Mouse (Mus musculus): ENCODE measurements around the gene Tmem132b. TPM values are rescaled to one million over a fixed set of nuclear protein-coding genes. Genes with fewer than 3 reads are reported as not detected.

Tmem132b gene
- polyA plus RNA-seq, 1 experiment from 2014 or later = 0.31 TPM

DNA sequence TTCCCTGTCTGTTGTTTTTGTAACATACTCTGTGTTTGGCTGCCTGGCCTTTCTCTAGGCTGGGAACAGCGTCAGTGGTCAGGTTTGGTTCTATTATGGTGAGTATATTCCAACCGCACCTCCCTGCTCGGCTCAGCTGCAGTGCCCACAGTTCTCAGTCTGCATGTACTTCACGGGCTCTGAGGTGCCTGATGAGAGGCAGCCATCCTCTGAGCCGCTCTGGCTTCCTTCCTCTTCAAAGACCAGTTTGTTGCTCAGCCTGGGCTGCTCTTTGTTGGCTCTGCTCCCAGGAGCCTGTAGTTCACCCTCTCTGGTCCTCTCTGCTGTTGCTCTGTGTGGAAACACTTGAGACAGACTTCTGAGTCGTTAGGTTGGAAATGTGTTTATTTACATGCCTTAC, 151.9 kb downstream of the Tmem132b start:
- H3K4me2 ChIP-seq (ENCODE audit: low read depth, low read length) = no peak overlapping the region
- H3K4me3 ChIP-seq (ENCODE audit: low read depth, low read length) = no peak overlapping the region
- H3K9me3 ChIP-seq (ENCODE audit: control insufficient read depth, low read length) = no peaks in the 10 kb centered on the region
- no peak overlapping the region for H3K9ac ChIP-seq (ENCODE audit: low read depth, low read length)
- WGBS = 71% methylated on average over 6 of the region's 6 CpGs
- ATAC-seq (ENCODE audit: low read depth) (no peak), DNase-seq (ENCODE audit: low spot score) (no peak)
- no peak overlapping the region for H3K27ac ChIP-seq (replicated peaks; ENCODE audit: low read depth, low read length)
- H3K4me1 ChIP-seq (ENCODE audit: control insufficient read depth, insufficient read depth, low read length) = no peaks in the 10 kb centered on the region
- H3K27me3 ChIP-seq (replicated peaks; ENCODE audit: control insufficient read depth, insufficient read depth, low read length) = no peaks in the 10 kb centered on the region
- H3K36me3 ChIP-seq (ENCODE audit: control insufficient read depth, insufficient read depth, low read length) = no peaks in the 10 kb centered on the region

GRCm38 (mm10) chr5:125685681-125686331, 154.2 kb downstream of the Tmem132b start:
- Histone ChIP-seq H3K4me3 (ENCODE audit: low read depth, low read length) (no peak overlapping the region), H3K36me3 (ENCODE audit: control insufficient read depth, insufficient read depth, low read length) (no peaks in the 10 kb centered on the region), H3K4me2 (ENCODE audit: low read depth, low read length) (no peak overlapping the region), H3K27ac (replicated peaks; ENCODE audit: low read depth, low read length) (no peak overlapping the region), H3K4me1 (ENCODE audit: control insufficient read depth, insufficient read depth, low read length) (no peaks in the 10 kb centered on the region), H3K9ac (ENCODE audit: low read depth, low read length) (no peak overlapping the region), H3K9me3 (ENCODE audit: control insufficient read depth, low read length) (no peaks in the 10 kb centered on the region), H3K27me3 (replicated peaks; ENCODE audit: control insufficient read depth, insufficient read depth, low read length) (no peaks in the 10 kb centered on the region)
- WGBS = 69% methylated on average over 11 of the region's 11 CpGs
- ATAC-seq (ENCODE audit: low read depth) (no peak), DNase-seq (ENCODE audit: low spot score) (peak; percentile 27)

DNA sequence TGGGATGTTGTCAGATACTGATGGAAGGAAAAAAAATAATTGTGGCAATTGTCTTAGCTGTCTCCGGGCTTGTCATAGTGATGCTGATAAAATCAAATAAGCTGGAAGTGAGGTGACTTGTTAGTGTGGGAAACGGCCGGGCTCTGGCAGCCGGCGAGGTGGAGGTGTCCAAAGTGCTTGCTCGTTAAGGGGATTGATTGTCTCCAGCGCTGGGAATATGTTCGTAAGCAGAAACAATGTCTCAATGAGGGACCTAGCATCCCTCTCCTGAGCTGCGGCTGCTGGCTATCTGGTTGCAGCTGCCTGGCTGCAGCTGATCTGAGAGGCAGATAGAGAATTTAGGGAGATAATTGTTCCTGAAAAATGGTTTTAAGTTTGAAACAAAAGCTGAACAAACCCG, 161.0 kb downstream of the Tmem132b start:
- Histone ChIP-seq H3K4me2 (ENCODE audit: low read depth, low read length) (no peak overlapping the region), H3K9me3 (ENCODE audit: control insufficient read depth, low read length) (no peaks in the 10 kb centered on the region), H3K27me3 (replicated peaks; ENCODE audit: control insufficient read depth, insufficient read depth, low read length) (no peaks in the 10 kb centered on the region), H3K9ac (ENCODE audit: low read depth, low read length) (no peak overlapping the region), H3K27ac (replicated peaks; ENCODE audit: low read depth, low read length) (no peak overlapping the region), H3K4me1 (ENCODE audit: control insufficient read depth, insufficient read depth, low read length) (no peaks in the 10 kb centered on the region), H3K4me3 (ENCODE audit: low read depth, low read length) (no peak overlapping the region), H3K36me3 (ENCODE audit: control insufficient read depth, insufficient read depth, low read length) (no peaks in the 10 kb centered on the region)
- DNase-seq (ENCODE audit: low spot score) (no peak), ATAC-seq (ENCODE audit: low read depth) (no peak)
- 48% methylated on average over 10 of the region's 10 CpGs for WGBS

- WGBS = 76% methylated on average over 3 of the region's 3 CpGs
- H3K27me3 ChIP-seq (replicated peaks; ENCODE audit: control insufficient read depth, insufficient read depth, low read length) = no peaks in the 10 kb centered on the region
- ATAC-seq (ENCODE audit: low read depth) = no peak
- no peak overlapping the region for H3K4me3 ChIP-seq (ENCODE audit: low read depth, low read length)
- no peak overlapping the region for H3K9ac ChIP-seq (ENCODE audit: low read depth, low read length)
- H3K36me3 ChIP-seq (ENCODE audit: control insufficient read depth, insufficient read depth, low read length) = no peaks in the 10 kb centered on the region
- H3K4me1 ChIP-seq (ENCODE audit: control insufficient read depth, insufficient read depth, low read length) = no peaks in the 10 kb centered on the region
- no peak overlapping the region for H3K4me2 ChIP-seq (ENCODE audit: low read depth, low read length)
- H3K9me3 ChIP-seq (ENCODE audit: control insufficient read depth, low read length) = no peaks in the 10 kb centered on the region
- DNase-seq (ENCODE audit: low spot score) = no peak
- no peak overlapping the region for H3K27ac ChIP-seq (replicated peaks; ENCODE audit: low read depth, low read length)
Measured at GRCm38 (mm10) chr5:125699395-125699794, 167.8 kb downstream of the Tmem132b start.

- WGBS = 83% methylated on average over 5 of the region's 5 CpGs
- Histone ChIP-seq H3K9me3 (ENCODE audit: control insufficient read depth, low read length) (no peaks in the 10 kb centered on the region), H3K27me3 (replicated peaks; ENCODE audit: control insufficient read depth, insufficient read depth, low read length) (no peaks in the 10 kb centered on the region), H3K4me3 (ENCODE audit: low read depth, low read length) (no peak overlapping the region), H3K4me2 (ENCODE audit: low read depth, low read length) (no peak overlapping the region), H3K4me1 (ENCODE audit: control insufficient read depth, insufficient read depth, low read length) (no peaks in the 10 kb centered on the region), H3K9ac (ENCODE audit: low read depth, low read length) (no peak overlapping the region), H3K27ac (replicated peaks; ENCODE audit: low read depth, low read length) (no peak overlapping the region), H3K36me3 (ENCODE audit: control insufficient read depth, insufficient read depth, low read length) (no peaks in the 10 kb centered on the region)
- ATAC-seq (ENCODE audit: low read depth) (no peak), DNase-seq (ENCODE audit: low spot score) (no peak)
Measured at GRCm38 (mm10) chr5:125700234-125700633, 168.7 kb downstream of the Tmem132b start.

GRCm38 (mm10) chr5:125705379-125705778, 173.8 kb downstream of the Tmem132b start:
- Histone ChIP-seq H3K9ac (ENCODE audit: low read depth, low read length) (no peak overlapping the region), H3K36me3 (ENCODE audit: control insufficient read depth, insufficient read depth, low read length) (no peaks in the 10 kb centered on the region), H3K27ac (replicated peaks; ENCODE audit: low read depth, low read length) (no peak overlapping the region), H3K9me3 (ENCODE audit: control insufficient read depth, low read length) (no peaks in the 10 kb centered on the region), H3K4me2 (ENCODE audit: low read depth, low read length) (no peak overlapping the region), H3K4me3 (ENCODE audit: low read depth, low read length) (no peak overlapping the region), H3K4me1 (ENCODE audit: control insufficient read depth, insufficient read depth, low read length) (no peaks in the 10 kb centered on the region), H3K27me3 (replicated peaks; ENCODE audit: control insufficient read depth, insufficient read depth, low read length) (no peaks in the 10 kb centered on the region)
- DNase-seq (ENCODE audit: low spot score) (no peak), ATAC-seq (ENCODE audit: low read depth) (no peak)
- 72% methylated on average over 8 of the region's 8 CpGs for WGBS

- DNase-seq (ENCODE audit: low spot score) (peak; percentile 58), ATAC-seq (ENCODE audit: low read depth) (no peak)
- Histone ChIP-seq H3K27ac (replicated peaks; ENCODE audit: low read depth, low read length) (no peak overlapping the region), H3K4me3 (ENCODE audit: low read depth, low read length) (no peak overlapping the region), H3K9me3 (ENCODE audit: control insufficient read depth, low read length) (no peaks in the 10 kb centered on the region), H3K27me3 (replicated peaks; ENCODE audit: control insufficient read depth, insufficient read depth, low read length) (no peaks in the 10 kb centered on the region), H3K36me3 (ENCODE audit: control insufficient read depth, insufficient read depth, low read length) (no peaks in the 10 kb centered on the region), H3K4me2 (ENCODE audit: low read depth, low read length) (no peak overlapping the region), H3K4me1 (ENCODE audit: control insufficient read depth, insufficient read depth, low read length) (no peaks in the 10 kb centered on the region), H3K9ac (ENCODE audit: low read depth, low read length) (no peak overlapping the region)
- 1% methylated on average over 3 of the region's 3 CpGs for WGBS
Measured at GRCm38 (mm10) chr5:125709160-125709559, 177.6 kb downstream of the Tmem132b start.

DNA sequence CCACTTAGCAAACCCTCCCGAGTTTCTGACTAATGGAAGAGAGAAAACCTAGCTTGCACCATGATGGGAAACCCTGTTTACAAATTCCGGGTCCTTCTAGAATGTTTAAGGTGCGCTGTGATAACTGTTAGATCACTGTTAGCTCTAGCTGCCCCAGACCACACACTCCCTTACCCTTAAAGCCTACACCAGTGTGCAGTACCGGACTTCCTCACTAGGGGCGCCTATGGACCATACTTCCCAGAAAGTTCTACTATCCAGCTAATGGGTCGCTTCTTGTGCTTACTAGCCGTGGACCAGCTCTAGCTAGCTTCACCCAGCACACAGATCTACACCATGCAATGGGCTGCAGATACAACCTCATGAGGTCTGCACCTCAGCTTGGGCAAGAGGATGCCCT, 195.2 kb downstream of the Tmem132b start:
- no peak for ATAC-seq (ENCODE audit: low read depth)
- Histone ChIP-seq H3K27me3 (replicated peaks; ENCODE audit: control insufficient read depth, insufficient read depth, low read length) (no peaks in the 10 kb centered on the region), H3K9ac (ENCODE audit: low read depth, low read length) (no peak overlapping the region), H3K27ac (replicated peaks; ENCODE audit: low read depth, low read length) (no peak overlapping the region), H3K9me3 (ENCODE audit: control insufficient read depth, low read length) (peaks cover 12% of the 10 kb centered on the region), H3K4me1 (ENCODE audit: control insufficient read depth, insufficient read depth, low read length) (no peaks in the 10 kb centered on the region), H3K4me3 (ENCODE audit: low read depth, low read length) (no peak overlapping the region), H3K36me3 (ENCODE audit: control insufficient read depth, insufficient read depth, low read length) (no peaks in the 10 kb centered on the region), H3K4me2 (ENCODE audit: low read depth, low read length) (no peak overlapping the region)
- 87% methylated on average over 7 of the region's 7 CpGs for WGBS
- DNase-seq (ENCODE audit: low spot score) = no peak

DNA sequence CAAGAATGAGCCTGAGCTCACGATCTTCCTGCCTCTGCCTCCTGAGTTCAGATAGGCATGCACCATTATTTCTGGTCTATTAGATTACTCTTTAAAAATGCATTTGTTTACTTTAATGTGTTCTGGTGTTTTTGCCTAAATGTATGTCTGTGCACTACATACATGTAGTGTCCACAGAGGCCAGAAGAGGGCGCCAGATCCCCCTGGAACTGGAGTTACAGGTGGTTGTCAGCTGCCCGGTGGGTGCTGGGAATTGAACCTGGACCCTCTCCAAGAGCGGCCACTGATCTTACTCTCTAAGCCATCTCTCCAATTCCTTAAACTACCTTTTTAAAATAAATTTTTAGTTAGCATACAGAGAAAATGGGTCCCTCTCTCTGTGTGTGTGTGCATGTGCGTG, 195.9 kb downstream of the Tmem132b start:
- no peaks in the 10 kb centered on the region for H3K27me3 ChIP-seq (replicated peaks; ENCODE audit: control insufficient read depth, insufficient read depth, low read length)
- H3K9ac ChIP-seq (ENCODE audit: low read depth, low read length) = no peak overlapping the region
- peaks cover 12% of the 10 kb centered on the region for H3K9me3 ChIP-seq (ENCODE audit: control insufficient read depth, low read length)
- no peaks in the 10 kb centered on the region for H3K4me1 ChIP-seq (ENCODE audit: control insufficient read depth, insufficient read depth, low read length)
- no peaks in the 10 kb centered on the region for H3K36me3 ChIP-seq (ENCODE audit: control insufficient read depth, insufficient read depth, low read length)
- ATAC-seq (ENCODE audit: low read depth) (no peak), DNase-seq (ENCODE audit: low spot score) (no peak)
- H3K27ac ChIP-seq (replicated peaks; ENCODE audit: low read depth, low read length) = no peak overlapping the region
- no peak overlapping the region for H3K4me3 ChIP-seq (ENCODE audit: low read depth, low read length)
- WGBS = 86% methylated on average over 5 of the region's 5 CpGs
- H3K4me2 ChIP-seq (ENCODE audit: low read depth, low read length) = no peak overlapping the region
